Mouse (Mus musculus): ENCODE measurements at regions not wholly inside any gene's neighbourhood (a gene's known extent, or its start where the extent isn't known, plus 50 kb on each side); places are given as distances from the start of the nearest gene placed in this dataset.

DNA sequence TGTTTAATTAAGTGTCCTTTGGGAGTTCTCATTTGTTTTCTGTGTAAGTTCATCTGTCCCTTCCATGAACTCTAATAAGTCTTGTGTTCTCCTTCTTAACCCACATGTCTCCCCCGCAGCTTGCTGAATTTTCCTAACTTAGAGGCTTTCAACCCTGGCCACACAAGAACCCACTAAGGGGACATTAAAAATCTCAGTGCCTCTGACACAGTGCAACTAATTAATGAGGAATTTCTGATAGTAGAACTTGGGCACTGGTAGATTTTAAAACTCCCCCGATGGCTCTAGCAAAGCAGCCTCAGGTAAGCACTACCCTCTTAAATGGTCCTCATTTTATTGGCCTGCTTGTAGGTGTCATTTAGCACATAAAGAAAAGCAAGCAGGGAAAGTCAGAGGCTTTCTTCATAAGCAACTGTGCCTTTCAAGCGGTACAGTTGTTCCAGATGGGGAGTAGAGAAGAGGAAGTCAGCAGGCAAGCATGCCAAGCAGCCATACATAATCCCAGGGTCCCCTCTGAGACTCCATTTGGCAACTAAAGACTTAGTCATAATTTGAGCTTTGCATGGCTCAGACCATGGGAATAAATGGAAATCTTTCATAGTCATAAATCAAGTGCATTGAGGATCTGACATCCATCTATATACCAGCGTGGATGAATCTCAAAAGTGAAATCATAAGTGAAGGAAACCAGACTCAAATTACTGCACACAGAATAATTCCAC lies 117.7 kb upstream of the Slc24a3 start:
- H3K36me3 ChIP-seq (ENCODE audit: insufficient read depth, low read length), result no peaks in the 10 kb centered on the region
- TF ChIP-seq CTCF (IDR thresholded peaks at IDR 0.05; ENCODE audit: low read depth), result no peak
- ATAC-seq (replicated peaks; ENCODE audit: low FRiP score, low read depth) (no peak; the same call in 1 of the 2 replicates), DNase-seq (ENCODE audit: low spot score) (no peak)
- H3K4me2 ChIP-seq (ENCODE audit: low read length), result no peak overlapping the region
- 49% methylated on average over 4 of the region's 4 CpGs for whole genome bisulfite sequencing
- no peak overlapping the region for H3K9ac ChIP-seq (ENCODE audit: low read depth, low read length)
- no peak overlapping the region for H3K4me3 ChIP-seq (replicated peaks; ENCODE audit: low read depth, low read length)
- H3K27ac ChIP-seq, result no peak overlapping the region
- H3K27me3 ChIP-seq (ENCODE audit: insufficient read depth, low read length), result no peaks in the 10 kb centered on the region
- no peaks in the 10 kb centered on the region for H3K9me3 ChIP-seq (replicated peaks; ENCODE audit: low read length)
- H3K4me1 ChIP-seq (replicated peaks; ENCODE audit: insufficient read depth, low read length), result peaks cover 5% of the 10 kb centered on the region; the same call in 1 of the 2 replicates

- no peaks in the 10 kb centered on the region for H3K36me3 ChIP-seq (ENCODE audit: insufficient read depth, low read length)
- no peak overlapping the region for H3K27ac ChIP-seq
- TF ChIP-seq CTCF (IDR thresholded peaks at IDR 0.05; ENCODE audit: low read depth), result no peak
- ATAC-seq (replicated peaks; ENCODE audit: low FRiP score, low read depth) (no peak), DNase-seq (ENCODE audit: low spot score) (no peak)
- 80% methylated on average over 2 of the region's 2 CpGs for WGBS
- peaks cover 5% of the 10 kb centered on the region; the same call in 1 of the 2 replicates for H3K4me1 ChIP-seq (replicated peaks; ENCODE audit: insufficient read depth, low read length)
- no peaks in the 10 kb centered on the region for H3K9me3 ChIP-seq (replicated peaks; ENCODE audit: low read length)
- H3K27me3 ChIP-seq (ENCODE audit: insufficient read depth, low read length), result no peaks in the 10 kb centered on the region
- H3K9ac ChIP-seq (ENCODE audit: low read depth, low read length), result no peak overlapping the region
- H3K4me2 ChIP-seq (ENCODE audit: low read length), result no peak overlapping the region
- no peak overlapping the region for H3K4me3 ChIP-seq (replicated peaks; ENCODE audit: low read depth, low read length)
Measured at GRCm38 (mm10) chr2:145052405-145052804, 115.1 kb upstream of the Slc24a3 start.

DNA sequence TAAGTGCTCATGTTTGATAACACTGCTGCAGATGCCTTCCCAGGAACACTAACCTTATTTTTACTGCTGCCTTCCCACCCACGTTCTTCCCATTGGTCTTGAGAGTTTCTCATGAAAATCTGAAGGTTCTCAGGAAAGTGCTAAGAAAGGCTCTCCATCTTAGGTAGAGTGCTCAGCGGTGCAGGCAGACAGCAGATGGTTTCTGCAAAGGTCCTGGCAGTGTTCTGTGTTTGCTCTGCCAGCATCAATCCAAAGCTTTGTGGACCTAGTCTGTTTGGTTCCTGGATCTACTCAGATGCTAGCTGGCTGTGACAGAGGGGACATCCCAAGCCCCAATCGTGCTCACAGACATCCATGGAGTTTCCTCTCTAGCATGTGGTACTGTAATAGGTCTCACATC lies 111.3 kb upstream of the Slc24a3 start:
- DNase-seq (ENCODE audit: low spot score), result no peak
- TF ChIP-seq CTCF (IDR thresholded peaks at IDR 0.05; ENCODE audit: low read depth), result no peak
- H3K36me3 ChIP-seq (ENCODE audit: insufficient read depth, low read length), result no peaks in the 10 kb centered on the region

DNA sequence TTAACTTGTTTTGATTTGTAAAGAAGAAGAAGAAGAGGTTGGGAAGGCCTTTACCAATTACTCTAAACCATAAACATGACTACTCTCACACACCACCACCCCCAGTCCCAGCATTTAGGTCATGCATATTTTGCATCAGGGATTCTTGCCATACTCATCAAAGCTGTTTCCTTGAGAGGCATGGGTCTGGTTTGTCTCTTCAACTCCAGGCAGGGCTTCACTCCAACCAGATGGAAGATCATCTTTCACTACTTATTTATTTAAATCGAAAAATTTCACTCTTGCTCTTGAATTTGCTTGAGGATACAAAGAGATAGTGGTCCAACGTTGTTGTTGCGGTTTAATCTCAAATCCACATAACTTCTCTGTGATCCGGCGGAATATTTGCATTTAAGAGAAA lies 110.8 kb upstream of the Slc24a3 start:
- Histone ChIP-seq H3K9ac (ENCODE audit: low read depth, low read length) (no peak overlapping the region), H3K4me3 (replicated peaks; ENCODE audit: low read depth, low read length) (no peak overlapping the region), H3K9me3 (replicated peaks; ENCODE audit: low read length) (no peaks in the 10 kb centered on the region), H3K36me3 (ENCODE audit: insufficient read depth, low read length) (no peaks in the 10 kb centered on the region), H3K4me1 (replicated peaks; ENCODE audit: insufficient read depth, low read length) (no peaks in the 10 kb centered on the region), H3K27me3 (ENCODE audit: insufficient read depth, low read length) (no peaks in the 10 kb centered on the region), H3K4me2 (ENCODE audit: low read length) (no peak overlapping the region), H3K27ac (no peak overlapping the region)
- DNase-seq (ENCODE audit: low spot score) (no peak), ATAC-seq (replicated peaks; ENCODE audit: low FRiP score, low read depth) (no peak)
- 65% methylated on average over 5 of the region's 5 CpGs for WGBS
- no peak for TF ChIP-seq CTCF (IDR thresholded peaks at IDR 0.05; ENCODE audit: low read depth)

More for the DNA sequence above, 111.3 kb upstream of the Slc24a3 start:
- no peak overlapping the region for H3K27ac ChIP-seq
- no peak overlapping the region for H3K9ac ChIP-seq (ENCODE audit: low read depth, low read length)
- no peak overlapping the region for H3K4me2 ChIP-seq (ENCODE audit: low read length)
- no peaks in the 10 kb centered on the region for H3K27me3 ChIP-seq (ENCODE audit: insufficient read depth, low read length)
- H3K4me1 ChIP-seq (replicated peaks; ENCODE audit: insufficient read depth, low read length), result no peaks in the 10 kb centered on the region
- no peaks in the 10 kb centered on the region for H3K9me3 ChIP-seq (replicated peaks; ENCODE audit: low read length)
- H3K4me3 ChIP-seq (replicated peaks; ENCODE audit: low read depth, low read length), result no peak overlapping the region
- WGBS, result 69% methylated on average over 3 of the region's 3 CpGs
- no peak for ATAC-seq (replicated peaks; ENCODE audit: low FRiP score, low read depth)

DNA sequence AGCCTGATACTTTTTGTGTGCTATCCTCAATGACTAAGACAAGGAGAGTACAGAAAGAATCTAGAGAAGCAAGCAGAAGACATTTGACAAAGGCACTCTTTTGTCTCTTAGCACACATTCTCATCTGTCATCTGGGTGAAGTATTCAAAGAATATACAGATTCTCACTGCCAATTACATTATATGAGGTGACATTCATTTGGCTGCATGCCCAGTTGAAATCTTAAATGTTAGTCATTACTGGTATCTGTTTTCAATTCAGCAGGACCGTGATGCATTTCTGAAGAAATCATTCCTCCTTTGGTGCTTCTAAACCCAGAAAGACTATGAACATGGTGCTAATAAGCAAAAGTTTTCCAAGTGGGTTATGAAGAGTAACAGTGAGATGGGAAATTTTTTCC lies 97.6 kb upstream of the Slc24a3 start:
- no peak for TF ChIP-seq CTCF (IDR thresholded peaks at IDR 0.05; ENCODE audit: low read depth)
- Histone ChIP-seq H3K4me2 (ENCODE audit: low read length) (no peak overlapping the region), H3K4me1 (replicated peaks; ENCODE audit: insufficient read depth, low read length) (no peaks in the 10 kb centered on the region), H3K9me3 (replicated peaks; ENCODE audit: low read length) (no peaks in the 10 kb centered on the region), H3K27ac (no peak overlapping the region), H3K27me3 (ENCODE audit: insufficient read depth, low read length) (no peaks in the 10 kb centered on the region), H3K36me3 (ENCODE audit: insufficient read depth, low read length) (no peaks in the 10 kb centered on the region), H3K4me3 (replicated peaks; ENCODE audit: low read depth, low read length) (no peak overlapping the region), H3K9ac (ENCODE audit: low read depth, low read length) (no peak overlapping the region)
- ATAC-seq (replicated peaks; ENCODE audit: low FRiP score, low read depth), result no peak
- WGBS, result 71% methylated on average over 1 of the region's 1 CpGs
- no peak for DNase-seq (ENCODE audit: low spot score)

GRCm38 (mm10) chr2:145081926-145082325 lies 85.6 kb upstream of the Slc24a3 start:
- WGBS, result 56% methylated on average over 2 of the region's 2 CpGs
- ATAC-seq (replicated peaks; ENCODE audit: low FRiP score, low read depth) (no peak), DNase-seq (ENCODE audit: low spot score) (no peak)
- Histone ChIP-seq H3K36me3 (ENCODE audit: insufficient read depth, low read length) (no peaks in the 10 kb centered on the region), H3K4me1 (replicated peaks; ENCODE audit: insufficient read depth, low read length) (no peaks in the 10 kb centered on the region), H3K27me3 (ENCODE audit: insufficient read depth, low read length) (no peaks in the 10 kb centered on the region), H3K27ac (no peak overlapping the region), H3K4me2 (ENCODE audit: low read length) (no peak overlapping the region), H3K9ac (ENCODE audit: low read depth, low read length) (no peak overlapping the region), H3K4me3 (replicated peaks; ENCODE audit: low read depth, low read length) (no peak overlapping the region), H3K9me3 (replicated peaks; ENCODE audit: low read length) (no peaks in the 10 kb centered on the region)
- no peak for TF ChIP-seq CTCF (IDR thresholded peaks at IDR 0.05; ENCODE audit: low read depth)

GRCm38 (mm10) chr2:145084621-145085020 lies 82.9 kb upstream of the Slc24a3 start:
- Histone ChIP-seq H3K36me3 (ENCODE audit: insufficient read depth, low read length) (no peaks in the 10 kb centered on the region), H3K27me3 (ENCODE audit: insufficient read depth, low read length) (no peaks in the 10 kb centered on the region), H3K4me2 (ENCODE audit: low read length) (no peak overlapping the region), H3K27ac (no peak overlapping the region), H3K4me3 (replicated peaks; ENCODE audit: low read depth, low read length) (no peak overlapping the region), H3K9ac (ENCODE audit: low read depth, low read length) (no peak overlapping the region), H3K9me3 (replicated peaks; ENCODE audit: low read length) (no peaks in the 10 kb centered on the region), H3K4me1 (replicated peaks; ENCODE audit: insufficient read depth, low read length) (no peaks in the 10 kb centered on the region)
- no peak for ATAC-seq (replicated peaks; ENCODE audit: low FRiP score, low read depth)
- WGBS, result 61% methylated on average over 2 of the region's 2 CpGs
- no peak for TF ChIP-seq CTCF (IDR thresholded peaks at IDR 0.05; ENCODE audit: low read depth)
- peak; percentile 3 for DNase-seq (ENCODE audit: low spot score)
